Mouse (Mus musculus) myocyte (in vitro differentiated cells): ENCODE measurements around the gene Cuedc1.

ENCODE experiments used
- MAX ChIP-seq: IDR thresholded peaks from one replicate; pipeline ENCODE4 v1.6.1; 2011; ENCODE audit warnings: low read depth, mild to moderate bottlenecking, control low read depth
- MYOG ChIP-seq, 3 experiments: IDR thresholded peaks; one replicate each; pipeline ENCODE4 v1.6.1; 2011; ENCODE audit warnings: control low read depth in 2 of 3, low read depth in 2 of 3, mild to moderate bottlenecking in 2 of 3; ENCODE audit not compliant: insufficient read length in 2 of 3, control insufficient read depth in 1 of 3, insufficient read depth in 1 of 3
- POLR2A ChIP-seq: IDR thresholded peaks from one replicate; pipeline ENCODE4 v1.6.1; 2011; ENCODE audit warnings: low read depth, mild to moderate bottlenecking, control low read depth, moderate library complexity; ENCODE audit not compliant: insufficient read length
- POLR2AphosphoS2 ChIP-seq: IDR thresholded peaks from one replicate; pipeline ENCODE4 v1.6.1; 2011; ENCODE audit warnings: low read depth, control low read depth; ENCODE audit not compliant: insufficient read length
- REST ChIP-seq: IDR thresholded peaks from one replicate; pipeline ENCODE4 v1.6.1; 2011; ENCODE audit warnings: mild to moderate bottlenecking, control low read depth, moderate library complexity; ENCODE audit not compliant: insufficient read depth, insufficient read length
- SRF ChIP-seq: IDR thresholded peaks from one replicate; pipeline ENCODE4 v1.6.1; 2011; ENCODE audit warnings: low read depth; ENCODE audit not compliant: control insufficient read depth, insufficient read length
- TCF12 ChIP-seq: IDR thresholded peaks from one replicate; pipeline ENCODE4 v1.6.1; 2011; ENCODE audit warnings: mild to moderate bottlenecking, control low read depth; ENCODE audit not compliant: poor library complexity, insufficient read depth, severe bottlenecking
- USF1 ChIP-seq: IDR thresholded peaks from one replicate; pipeline ENCODE4 v1.6.1; 2011; ENCODE audit warnings: low read depth, mild to moderate bottlenecking, control low read depth, moderate library complexity

DNA sequence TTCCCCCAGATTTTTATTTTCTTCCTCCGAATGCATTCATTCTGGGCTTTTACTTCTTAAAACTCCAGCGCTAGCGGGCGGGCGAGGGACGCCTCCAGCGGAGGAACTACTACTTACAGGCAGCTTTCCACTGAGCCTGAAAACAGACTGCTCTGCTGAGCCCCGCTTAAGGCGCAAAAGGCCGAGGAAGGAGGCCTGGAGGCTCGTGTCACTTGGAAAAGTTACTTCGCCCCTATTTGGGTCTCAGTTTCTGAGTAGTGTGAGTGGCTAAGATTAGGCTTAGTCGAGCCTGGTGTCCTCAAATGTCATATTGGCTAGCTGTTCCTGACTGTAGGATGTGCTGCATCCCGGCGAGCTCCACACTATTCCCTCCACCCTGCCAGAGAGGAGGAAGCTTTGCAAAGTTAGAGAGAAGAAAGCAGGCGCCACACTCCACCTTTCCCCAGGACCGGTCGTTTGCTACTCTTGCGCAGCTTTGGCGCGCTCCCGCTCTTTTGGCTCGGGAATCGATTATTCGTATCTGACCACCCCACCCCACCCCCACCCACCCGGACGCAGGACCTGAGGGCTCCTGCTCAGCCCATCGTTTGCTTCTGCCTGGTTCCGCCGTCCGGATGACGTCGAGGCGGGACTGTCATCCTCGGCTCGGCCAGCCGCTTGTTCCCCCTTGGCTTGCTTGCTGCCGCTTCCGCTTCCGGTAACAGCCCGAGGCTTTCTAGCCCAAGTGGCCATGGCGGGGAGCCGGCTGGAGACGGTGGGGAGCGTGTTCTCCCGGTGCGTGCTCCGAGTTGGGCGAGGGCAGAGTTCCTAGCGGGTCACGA is 106.1 kb downstream of the Cuedc1 start, which contains the start of gene Mrps23:
- no peak for TF ChIP-seq TCF12
- no peak for TF ChIP-seq REST
- TF ChIP-seq MYOG (IDR thresholded peaks at IDR 0.05; ENCODE audit: control insufficient read depth in 1 of 3, insufficient read depth in 1 of 3, insufficient read length in 2 of 3, low read depth in 2 of 3) = peak in 2 of 3 experiments; percentile 15 to 40
- TF ChIP-seq POLR2A = peak; percentile 96
- no peak for TF ChIP-seq USF1
- no peak for TF ChIP-seq MAX
- TF ChIP-seq SRF = peak; percentile 79
- TF ChIP-seq POLR2AphosphoS2 = peak; percentile 92
